Mouse (Mus musculus) R1 (cell line): ENCODE measurements at regions not wholly inside any gene's neighbourhood (a gene's known extent, or its start where the extent isn't known, plus 50 kb on each side); places are given as distances from the start of the nearest gene placed in this dataset.

Source experiments
- DNase-seq: peaks from one replicate; pipeline ENCODE4 v3.0.0-alpha.2; 2018; ENCODE audit warnings: low read depth, low spot score

DNA sequence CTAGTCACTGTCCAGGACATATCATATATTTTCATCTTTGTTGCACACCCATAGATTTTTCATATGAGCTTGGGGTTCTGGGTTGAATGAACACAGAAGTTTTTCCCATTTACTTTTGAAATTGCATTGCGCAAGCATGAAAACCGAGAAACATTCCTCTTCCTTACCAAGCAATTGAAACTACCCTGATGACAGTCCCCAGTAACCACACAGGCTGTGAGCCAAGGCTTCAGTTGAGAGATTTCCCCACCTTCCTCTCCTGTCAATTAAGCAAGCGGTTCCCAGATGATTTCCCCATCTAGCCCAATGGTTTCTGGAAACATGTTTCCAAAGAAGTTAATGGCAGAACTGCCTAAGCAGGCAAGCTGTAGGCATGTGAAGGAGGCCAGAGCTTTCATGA, 81.8 kb upstream of the Inhba start:
- DNase-seq: no peak

DNA sequence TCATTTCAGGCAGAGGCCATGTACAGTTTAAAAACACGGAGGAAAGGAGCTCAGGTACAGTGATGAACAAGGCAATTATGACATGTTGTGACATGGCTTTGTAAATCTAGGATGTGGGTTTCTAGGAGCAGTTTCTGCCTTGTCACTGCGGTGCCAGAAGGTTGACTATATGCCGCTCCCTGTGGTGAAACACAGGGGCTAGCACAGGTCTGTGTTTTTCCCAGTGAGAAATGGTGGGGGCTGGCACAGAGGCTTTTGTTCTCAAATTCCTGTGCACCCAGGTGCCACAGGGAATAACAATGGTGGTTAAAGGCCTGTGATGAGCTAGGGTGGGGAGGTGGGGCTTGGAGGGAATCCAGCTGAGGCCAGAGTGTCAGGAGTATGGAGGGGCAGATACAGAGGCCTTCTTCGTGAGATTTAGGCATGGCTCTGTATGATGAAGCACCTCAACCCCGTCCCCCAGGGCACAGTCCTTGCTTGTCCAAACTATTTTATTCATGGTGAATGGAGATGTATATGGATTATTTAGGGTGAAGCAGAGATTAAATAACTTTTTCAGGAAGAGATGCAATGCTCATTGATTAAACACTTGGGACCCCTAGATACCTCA, 80.0 kb upstream of the Inhba start:
- DNase-seq: peak; percentile 59

DNA sequence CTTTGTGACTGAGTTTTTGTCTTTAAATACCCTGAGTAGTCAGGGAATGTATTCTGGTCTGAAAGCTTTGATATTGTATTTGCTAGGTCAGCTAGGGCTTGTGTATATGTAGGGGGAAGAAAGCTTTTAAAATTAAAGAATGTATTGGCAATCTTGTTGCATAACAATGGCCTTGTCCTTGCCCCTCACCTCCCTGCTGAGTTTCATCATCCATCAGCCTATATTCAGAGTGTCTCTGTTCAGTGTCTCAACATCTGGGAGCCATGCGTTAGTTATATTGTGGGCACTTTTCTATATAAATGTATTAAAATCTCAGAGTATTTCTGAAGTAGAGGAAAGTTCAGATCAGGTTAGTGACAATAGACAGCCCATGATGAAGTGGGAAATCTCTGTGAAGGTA, 76.0 kb upstream of the Inhba start:
- DNase-seq: peak; percentile 24

DNA sequence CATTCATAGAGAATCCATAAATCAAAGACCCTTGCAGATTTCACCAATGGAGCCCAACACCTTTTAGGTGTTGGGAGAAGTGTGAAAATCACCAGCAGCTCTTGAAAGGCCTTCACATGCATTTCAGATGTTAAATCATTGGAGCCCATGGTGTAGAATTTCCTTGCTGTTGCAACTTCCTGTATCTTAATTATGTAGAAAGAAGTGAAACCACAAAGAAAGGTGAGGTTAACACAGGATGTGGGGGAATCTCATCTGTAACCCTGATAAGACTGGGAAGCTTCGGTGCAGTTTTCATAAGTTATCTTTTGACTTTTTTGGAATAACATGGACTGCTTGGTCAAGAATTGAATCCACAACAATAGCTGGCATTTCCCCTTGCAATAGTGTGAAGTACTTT, 75.5 kb upstream of the Inhba start:
- no peak for DNase-seq

DNA sequence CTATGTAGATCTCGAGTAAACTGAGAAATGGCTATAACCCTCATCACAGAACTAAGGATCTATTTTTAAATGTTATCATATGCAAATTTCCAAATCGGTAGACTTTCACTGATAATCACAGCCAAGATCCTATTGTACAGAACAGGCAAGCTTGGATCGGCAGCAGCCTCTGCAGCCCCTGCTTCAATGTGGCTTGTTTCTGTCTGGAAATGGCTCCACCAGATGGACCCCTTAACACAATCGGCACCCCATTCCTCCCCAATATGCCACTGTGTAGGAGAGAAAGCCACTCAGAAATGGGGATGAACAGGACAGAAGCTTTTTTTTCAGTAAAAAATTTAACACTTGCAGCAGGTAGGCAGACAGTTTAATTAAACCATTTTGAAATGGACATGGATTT, 61.5 kb upstream of the Inhba start:
- no peak for DNase-seq

DNA sequence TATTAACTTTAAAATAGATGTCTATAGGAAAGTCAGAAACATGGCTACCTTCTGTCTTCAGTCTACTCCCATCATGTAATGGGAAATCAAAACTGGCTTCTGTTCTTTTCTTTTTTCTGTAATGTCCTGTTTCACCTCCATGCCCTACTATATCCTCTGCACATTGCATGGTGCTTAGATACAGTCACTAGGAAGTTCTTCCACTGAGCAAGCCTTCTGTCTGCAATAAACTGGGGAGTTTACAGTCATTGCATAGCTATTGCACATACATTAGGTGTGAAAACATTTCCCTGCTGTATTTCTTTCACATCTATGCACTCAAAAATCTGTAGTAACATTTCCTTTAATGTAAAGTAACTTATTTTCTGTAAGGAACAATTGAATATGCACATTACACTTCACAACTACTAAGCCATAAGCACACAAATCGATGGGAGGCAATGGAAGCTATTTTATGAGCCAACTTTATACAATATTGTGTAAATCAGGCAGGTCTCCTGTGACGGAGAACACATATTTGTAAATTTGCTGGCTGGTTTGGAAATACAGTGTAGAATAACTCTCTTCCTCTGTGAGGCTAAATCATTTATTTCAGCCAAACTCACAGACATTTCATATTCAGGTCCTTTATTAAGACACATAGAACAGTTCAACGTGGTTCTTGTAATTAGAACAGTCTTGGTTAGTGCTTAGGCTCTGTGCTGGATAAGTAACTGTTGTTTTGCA, 60.6 kb upstream of the Inhba start:
- no peak for DNase-seq
